Mouse (Mus musculus) v-Abl transformed pro-B cells (cell line): ENCODE measurements around the gene Ugt1a1.

Source experiments
- in situ Hi-C, 2 experiments: fragments of 400-800 bp; cut with MboI; formaldehyde crosslinking; loops; one replicate each; pipeline ENCODE4 v1.15.1; 2025; ENCODE audit not compliant: unreplicated experiment in 2 of 2

The Ugt1a1 gene

DNA sequence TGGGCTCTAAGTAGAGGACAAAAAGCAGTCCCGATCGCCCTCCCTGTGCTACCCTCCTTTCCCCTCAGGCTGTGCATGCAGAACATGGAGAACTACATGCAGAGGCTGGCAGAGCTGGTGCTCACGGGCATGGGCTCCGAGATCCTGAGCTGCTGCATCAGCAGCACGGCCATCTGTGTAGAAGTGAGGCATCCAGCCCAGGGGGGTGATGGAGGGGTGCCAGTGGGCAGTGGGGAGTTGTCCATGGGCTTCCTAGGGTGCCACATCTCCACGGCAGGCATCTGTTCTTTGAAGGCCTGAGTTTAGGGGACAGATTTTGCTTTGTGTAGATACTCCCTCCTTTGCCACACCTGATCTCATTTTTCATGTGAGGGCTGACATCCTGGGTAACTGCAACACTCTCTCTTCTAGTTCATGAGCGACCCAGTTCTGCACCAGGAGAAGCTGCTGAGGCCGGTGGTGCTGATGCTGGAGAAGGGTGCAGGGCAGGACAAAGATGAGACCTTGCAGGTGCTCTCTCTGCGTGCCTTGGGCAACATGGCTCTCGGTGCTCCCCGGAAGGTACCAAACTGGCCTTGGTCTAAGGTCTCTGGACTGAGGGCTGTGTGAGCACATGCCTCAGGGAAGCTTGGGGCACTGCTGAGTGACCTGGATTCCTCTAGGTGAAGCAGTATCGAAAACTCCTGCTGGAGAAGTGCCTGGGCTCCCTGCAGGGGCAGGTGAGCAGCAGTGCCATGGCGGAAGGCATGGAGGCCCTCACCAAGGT, 44.4 kb downstream of the Ugt1a1 start:
- in situ Hi-C loops = no loop called here

DNA sequence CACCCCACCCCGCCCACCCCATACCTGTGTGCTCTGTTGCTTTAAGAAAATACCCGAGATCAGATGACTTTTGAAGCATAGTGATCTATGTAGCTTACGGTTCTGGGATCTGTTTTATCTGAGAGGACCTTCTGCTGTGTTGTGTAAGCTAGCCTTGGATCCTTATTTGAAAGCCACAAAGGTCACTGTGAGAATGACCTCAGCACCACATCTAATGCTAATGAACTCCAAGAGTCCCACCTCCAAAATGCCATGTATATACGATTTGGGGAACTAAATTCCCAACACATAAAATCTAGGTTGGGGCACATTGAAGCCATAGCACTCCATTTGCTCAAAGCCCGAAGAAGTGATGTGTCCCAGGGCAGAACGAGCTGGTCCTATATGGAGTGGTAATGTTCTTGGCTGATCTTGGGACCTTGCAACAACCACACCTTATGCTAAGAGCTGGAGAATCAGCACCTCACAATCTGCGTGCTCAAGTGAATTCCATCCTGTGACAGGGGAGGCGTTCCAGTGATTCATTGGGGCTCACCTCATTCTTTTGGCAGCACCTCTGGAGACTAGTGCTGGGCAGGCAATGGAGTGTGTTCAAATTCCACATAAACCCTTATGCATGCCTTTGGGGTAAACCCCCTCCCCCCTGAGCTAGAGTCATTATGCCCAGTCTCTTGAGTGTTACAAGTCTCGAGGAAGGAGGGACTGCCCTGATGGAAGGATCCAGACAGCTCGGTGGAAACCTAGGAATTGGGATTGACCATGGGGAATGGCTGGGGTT, 45.3 kb downstream of the Ugt1a1 start:
- in situ Hi-C loops = no loop called here

DNA sequence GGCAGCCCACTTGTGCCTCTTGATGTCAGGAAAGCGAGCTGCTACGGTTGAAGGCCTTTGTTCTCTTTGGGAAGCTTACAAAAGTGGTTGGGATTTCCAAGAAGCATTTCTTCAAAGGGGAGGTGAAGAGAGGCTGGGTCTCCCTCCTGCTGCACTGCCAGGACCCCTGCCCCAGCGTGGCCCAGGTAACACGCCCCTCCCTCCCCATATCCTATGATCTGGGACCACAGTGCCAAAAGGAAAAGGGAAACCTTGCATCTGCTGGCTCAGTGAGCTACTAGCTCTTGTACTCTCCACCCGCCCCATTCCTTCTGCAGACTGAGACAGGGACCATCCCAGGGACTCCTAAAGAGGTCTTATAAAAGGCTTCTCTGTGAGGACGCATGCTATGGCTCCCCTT, 45.9 kb downstream of the Ugt1a1 start:
- in situ Hi-C loops = no loop called here

DNA sequence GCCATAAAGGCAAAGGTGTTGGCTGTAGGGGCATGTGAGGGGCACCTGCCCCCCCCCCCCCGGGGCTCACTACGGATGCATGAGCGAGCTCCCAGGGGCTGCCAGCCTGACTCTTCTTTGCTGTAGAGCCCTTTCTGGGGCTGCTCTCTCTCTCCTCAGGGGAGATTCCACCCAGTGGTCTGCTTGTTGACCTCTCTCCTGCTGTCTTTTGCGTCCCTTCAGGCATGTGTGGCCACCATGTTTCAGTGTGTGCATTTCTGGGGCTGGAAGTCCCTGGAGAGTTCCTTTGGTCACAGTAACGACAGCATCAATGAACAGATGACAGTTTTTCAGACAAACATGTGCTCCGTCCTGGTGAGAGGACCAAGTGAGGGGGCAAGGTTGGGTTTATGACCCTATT, 46.6 kb downstream of the Ugt1a1 start:
- in situ Hi-C loops = no loop called here

DNA sequence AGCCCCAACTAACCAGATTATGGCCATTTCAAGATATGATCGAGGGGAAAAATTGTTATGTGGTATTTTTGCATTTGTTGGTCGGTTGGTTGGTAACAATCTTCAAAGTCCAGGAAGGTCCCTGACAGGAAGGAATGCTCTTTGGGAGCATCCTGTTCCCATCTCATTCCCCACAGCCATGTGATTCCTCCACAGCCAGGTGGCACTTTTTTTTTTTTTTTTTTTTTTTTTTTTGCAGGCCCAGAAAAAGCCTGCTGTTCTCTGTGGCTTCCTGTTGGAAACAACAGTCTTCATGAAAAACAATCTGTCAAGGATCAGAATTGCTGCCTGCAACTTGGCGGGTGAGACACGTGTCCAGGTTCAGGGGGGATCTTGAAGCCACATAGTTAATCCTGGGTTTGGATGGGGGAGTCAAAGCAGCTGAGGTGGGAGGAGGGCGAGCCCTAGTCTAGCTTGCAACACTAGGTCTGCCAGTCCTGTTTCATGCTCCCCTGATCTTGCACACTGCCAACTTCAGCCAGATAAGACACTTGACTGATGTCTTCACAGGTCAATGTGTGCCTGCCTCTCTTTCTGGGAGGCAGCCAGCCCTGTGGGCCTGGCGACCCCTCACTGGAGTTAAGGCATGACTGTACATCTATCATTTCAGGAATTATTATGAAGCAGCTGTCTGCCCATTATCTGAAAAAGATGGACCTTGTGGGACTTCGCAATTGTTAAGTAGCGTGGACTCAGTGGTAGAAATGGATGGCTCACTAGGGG, 47.3 kb downstream of the Ugt1a1 start:
- in situ Hi-C loops = no loop called here

DNA sequence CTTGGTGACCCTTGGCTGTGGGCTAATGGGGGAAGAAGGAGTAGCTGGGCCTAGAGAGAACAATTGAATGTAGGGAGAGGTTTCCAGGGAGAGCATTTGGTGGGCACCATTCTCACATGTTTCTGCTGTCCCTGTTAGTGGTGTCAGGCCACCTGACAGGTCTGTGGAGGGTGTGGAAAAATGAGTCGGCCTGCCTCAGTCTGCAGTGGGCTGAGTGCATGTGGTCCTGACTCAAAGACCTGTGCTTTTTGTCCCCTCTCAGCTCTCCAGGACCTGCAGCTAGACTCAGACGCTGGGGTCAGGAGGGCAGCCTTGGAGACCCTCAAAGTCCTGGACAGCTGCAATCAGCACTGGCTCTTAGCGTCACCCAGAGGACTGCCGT, 47.9 kb downstream of the Ugt1a1 start:
- in situ Hi-C loops = no loop called here

DNA sequence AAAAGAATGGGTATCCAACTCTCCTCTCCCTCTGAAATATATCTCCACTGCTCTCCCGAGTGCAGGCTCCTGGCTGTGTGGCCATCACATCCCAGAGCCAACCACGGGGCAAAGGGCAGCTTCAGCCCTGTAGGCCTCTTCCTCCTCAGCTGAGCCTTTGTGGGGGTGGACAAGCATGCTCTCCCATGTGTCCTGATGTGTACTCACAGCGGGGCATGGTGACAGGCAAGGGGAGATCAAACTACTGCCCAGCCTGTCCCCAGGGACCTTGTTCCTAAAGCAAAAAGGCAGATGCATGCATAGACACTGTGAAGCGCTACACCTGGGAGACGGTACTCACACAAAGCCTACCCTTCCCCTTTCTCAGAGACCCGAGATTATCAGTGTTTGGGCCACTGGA, 48.4 kb downstream of the Ugt1a1 start:
- in situ Hi-C loops = no loop called here

DNA sequence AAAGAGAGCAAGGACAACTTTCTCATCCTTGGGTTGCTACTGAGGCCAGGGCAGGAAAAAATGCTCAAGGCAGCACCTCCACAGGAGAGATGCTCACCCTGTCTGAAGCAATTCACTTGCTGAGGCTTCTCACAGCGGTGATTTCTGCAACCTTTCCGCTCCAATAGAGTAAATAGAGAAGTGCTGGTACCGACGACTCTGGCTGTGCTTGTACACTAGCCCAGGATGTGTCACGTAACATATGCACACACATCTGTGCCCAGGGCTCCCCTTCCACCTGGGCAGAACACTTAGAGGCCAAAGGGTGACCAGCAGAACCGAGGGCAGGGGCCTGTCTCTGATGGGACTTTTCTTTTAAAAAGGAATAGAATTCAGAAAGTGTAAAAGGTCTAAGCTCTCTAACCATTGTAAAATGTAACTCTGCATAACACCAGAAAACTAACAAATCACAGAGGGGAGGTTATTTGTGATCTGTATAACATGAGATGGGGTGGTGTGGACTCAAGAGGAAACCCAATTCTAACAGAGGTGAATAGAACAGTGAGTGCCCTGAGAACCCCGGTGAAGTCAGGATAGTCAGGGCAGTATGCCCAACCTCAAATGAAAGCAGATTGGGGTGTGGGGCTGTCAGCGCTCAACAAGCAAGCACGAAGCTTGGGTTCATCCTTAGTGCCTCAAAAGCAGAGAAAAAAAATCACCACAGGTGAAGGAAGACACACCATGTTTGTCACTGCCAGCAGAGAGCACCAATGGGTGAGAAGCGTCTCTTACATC, 49.0 kb downstream of the Ugt1a1 start:
- in situ Hi-C loops = no loop called here

DNA sequence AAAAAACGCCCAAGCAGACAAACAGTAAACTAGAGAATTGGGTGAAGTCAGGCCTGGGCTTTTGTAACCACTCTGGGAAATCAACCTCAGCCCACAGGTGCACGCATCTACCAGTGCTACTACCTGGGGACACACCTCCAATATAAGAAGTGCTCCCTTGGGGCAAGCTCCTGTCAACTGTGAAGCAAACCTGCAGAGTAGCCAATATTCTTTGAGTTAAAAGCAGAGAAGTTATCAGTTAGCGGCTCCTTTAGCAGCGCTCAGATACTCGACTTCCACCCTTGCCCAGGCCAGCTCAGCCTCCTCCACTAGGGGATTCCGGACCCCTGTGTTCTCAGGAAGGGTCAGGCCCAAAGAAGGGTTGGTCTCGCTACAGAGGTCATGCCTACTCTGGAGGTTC, 49.9 kb downstream of the Ugt1a1 start:
- in situ Hi-C loops = no loop called here

DNA sequence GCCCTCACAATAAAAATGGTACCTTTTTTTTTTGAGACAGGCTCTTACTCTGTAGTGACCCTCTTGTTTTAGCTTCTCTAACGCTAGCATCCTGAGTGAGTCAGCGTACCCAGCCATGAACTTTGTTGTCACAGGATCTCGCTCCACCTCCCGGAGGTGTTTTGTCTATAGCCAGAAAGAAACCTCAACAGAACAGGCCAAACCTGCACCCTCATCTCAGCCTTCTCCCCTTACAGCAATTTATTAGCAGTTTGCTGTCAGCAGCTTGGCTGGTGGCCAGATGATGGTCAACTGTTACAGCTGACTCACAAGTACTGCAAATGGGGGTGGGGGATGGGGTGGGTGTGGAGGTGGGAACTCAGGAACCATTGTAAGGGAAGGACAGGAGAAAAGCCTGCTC, 50.5 kb downstream of the Ugt1a1 start:
- in situ Hi-C loops = no loop called here

DNA sequence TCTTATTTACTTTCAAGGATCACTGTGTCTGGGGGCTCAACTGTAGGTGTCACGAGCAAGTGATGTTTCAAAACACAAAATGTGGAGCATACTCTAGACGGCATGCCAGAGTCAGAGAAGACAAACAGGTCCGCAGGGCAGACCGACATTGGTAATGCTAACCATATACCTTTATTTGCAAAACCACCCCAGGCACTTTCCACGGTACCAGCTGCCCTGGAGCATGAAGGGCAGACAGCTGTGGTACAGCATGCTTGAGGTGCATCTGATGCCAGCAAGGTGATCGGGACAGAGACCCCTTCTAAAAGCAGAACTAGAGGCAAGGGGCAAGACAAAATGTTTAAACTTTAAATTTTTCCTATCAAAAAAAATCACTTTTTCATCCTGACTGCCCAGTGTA, 51.2 kb downstream of the Ugt1a1 start:
- in situ Hi-C loops = no loop called here

DNA sequence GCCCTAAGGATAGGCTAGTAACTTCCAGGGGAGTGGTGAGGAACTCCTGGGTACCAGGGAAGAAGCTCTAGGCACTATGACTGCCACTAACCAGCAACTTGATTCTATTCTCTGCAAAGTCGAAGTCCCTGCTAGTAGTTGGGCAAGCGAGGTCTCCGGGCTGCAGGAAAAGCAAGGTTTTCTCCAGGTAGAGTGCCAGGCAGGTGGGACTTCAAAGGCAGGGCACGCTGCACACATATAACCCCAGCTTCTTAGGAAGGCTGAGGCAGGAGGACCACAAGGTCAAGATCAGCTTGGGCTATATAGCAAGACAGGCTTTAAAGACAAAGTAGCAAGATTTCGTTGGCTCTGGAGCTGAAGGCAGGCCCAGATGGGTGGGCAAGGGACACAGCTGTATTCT, 52.0 kb downstream of the Ugt1a1 start:
- in situ Hi-C loops = no loop called here

DNA sequence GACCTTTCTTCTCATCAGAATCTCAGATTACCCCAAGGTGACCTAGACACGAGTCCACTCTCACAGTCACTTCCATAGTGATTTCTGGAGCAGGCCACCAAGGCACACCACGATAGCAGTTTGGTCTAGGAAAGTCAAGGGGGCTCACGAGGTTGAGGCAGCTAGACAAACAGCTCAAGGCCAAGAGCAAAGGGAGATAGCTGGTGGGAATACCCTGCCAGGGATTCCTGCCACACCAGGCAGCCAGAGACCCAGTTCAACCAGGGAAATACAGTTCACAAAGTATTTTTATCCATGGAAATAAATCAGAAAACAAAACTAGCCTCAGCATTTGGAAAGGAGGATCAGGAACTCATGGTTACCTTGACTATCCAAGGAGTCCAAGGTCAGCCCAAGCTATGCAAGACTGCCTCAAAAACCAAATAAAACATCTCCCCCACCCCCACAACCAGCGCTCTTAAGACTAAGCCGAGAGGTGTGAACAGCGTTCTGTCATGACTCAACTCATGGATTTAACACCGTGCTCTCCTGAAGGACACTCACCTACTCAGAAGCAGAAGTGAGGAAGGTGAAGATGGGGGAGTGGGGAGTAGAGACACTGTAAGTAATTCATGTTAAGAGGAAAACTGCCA, 52.6 kb downstream of the Ugt1a1 start:
- in situ Hi-C loops = no loop called here

DNA sequence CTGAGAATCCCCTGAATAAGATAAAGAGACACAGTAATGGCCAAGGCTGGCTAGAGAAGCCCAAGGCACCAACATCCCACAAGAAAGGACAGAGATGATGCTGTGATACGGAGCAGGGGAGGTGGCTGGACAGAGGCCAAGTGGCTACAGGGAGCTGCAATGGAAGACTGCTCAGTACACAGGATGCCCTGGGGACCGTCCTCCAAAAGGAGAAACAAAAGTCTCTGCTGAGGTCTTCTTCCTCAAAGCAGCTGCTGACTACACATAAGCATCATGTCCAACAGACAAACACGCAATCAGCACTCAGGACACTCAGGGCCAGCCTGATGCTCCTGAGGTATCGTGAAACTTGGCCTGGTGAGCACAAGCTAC, 53.1 kb downstream of the Ugt1a1 start:
- in situ Hi-C loops = no loop called here

DNA sequence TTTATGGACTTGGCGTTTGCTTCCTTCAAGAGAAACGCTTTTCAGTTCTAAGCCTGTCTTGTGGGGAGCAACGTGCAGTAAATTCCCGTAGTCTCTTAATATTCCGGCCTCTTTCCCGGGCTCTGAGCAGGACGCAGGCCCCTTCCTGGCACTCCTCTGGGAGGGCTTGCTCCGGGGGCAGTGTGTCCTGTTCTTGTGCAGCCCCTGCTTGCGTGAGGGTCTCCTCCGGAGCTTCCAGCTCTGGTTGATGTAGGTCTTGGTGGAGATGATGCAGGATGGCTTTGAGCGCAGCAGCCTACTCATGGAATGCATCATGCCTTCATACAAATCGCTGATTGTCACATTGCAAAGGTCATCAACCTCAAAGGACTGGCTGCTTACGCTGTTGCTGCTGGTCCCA, 54.4 kb downstream of the Ugt1a1 start:
- in situ Hi-C loops = no loop called here

DNA sequence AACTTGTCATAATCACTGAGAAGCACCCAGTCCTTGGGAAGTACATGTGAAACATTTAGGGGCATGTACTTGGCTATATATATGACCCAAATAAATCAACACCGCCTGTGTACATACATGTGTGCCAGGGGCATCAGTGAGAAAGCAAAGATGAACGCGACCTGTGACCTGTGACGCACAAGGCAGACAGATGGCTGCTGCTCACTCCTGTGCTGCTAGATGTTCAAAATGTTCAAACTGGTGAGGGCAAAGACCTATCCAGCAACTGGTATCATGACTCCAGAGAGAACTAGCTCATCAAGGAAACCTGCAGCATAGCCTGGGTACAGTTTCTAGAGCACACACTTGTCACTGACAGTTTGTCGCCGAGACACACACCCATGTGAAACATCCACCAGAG, 55.7 kb downstream of the Ugt1a1 start:
- in situ Hi-C loops = no loop called here

DNA sequence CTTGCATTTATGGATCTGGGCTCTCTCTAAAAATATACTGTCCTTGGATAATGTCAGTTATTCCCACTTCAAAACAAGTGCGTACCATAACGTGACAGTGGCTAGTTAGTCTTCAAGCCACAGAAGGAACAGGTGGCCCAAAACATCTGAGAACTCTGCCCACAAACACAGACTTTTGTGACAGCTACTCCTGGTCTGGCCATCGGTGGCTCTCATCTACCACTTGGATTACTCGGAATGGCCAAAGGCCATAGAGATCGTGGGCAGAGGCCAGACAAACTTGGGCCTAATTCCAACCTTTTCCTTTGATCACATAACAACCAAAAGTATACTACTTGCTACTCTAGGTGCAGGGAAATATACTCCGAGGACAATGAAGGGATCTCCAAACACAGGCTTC, 56.3 kb downstream of the Ugt1a1 start:
- in situ Hi-C loops = no loop called here
